Mouse (Mus musculus) kidney, adult 11 months (tissue): Measurements from ENCODE around the gene Lrrc36.

Source experiments
- DNase-seq: peaks from one replicate; pipeline ENCODE4 v3.0.0; 2022

The Lrrc36 gene

DNA sequence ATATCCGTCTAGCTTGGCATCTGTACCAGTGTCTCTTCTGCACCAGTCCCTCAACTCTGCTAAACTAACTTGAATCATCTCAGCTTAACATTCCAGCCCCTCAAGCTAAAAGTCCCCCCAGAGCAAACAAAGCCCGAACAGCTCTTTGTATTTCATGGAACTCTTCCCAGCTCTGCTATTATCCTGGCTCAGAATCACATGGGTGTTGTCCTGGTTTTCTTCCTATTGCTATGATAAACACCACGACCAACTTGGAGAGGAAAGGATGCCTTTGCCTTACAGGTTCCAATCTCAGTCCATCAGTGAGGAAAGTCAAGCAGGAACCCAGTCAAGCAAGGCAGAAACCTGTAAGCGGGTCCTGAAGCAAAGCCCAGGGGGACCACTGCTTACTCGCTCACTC is 20.1 kb downstream of the Lrrc36 start:
- no peak for DNase-seq

DNA sequence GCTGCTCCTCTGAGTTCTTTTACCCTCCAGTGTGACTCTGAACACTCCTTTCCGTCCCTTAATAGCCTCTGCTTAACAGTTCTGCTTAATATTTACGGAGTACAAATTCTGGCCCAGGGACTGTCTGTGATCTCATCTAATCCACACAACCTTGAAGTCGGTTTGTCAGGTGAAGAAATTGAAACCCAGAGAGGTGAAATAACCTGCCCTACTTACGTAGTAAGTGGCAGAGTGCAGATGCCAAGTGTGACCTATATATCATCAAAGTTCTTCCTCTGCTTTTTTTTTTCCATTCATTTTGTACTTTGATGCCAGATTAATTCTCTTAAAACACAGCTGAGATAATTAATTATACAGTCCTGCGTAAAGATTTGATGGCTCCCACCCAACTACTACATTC is 20.8 kb downstream of the Lrrc36 start:
- DNase-seq, result no peak

DNA sequence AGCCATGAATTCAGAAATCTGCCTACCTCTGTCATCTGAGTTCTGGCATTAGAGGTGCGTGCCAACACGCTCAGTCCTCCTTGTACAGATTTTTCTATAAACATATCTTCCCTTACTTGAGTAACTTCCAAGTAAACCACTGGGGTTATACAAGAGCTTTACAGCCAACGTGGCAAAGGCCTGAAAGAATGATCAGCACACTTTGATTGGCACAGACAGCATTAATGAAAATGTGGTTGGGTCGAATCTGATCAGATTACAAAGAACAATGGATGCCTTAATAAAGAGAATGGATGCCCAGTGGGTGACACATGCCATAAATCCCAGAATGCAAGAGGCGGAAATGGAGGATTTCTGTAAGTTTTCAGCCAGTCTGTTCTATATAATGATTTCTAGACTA is 22.8 kb downstream of the Lrrc36 start:
- DNase-seq, result no peak

DNA sequence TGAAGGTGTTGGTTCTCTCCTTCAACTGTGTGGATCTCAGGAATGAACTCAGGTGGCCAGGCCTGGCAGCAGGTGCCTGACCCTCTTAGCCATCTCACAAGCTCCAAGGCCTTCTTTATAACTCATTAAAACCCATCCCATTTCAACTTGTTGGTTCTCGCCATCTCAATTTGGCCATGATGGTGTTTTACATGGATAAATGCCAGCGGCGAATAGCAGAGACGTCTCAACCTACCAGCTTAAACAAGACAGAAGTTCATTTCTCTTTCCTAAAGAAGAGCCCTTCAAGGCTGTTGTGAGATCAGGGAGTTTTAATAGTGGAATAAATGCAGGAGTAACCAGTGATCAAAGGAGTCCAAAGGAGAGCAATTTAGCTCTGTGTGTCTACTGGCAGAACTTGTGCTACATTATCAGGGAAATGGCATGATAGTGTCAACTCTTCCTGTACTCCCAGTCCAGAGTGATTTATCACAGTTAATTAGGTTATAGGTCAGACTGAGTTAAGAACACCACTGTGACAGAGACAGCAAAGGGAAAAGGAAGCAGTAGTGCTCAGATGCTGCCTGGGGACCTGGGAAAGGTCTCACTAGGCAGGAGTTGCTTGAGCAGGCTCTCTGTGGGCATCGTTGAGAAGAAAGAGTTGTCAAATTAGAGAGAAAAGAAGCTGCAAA is 23.8 kb downstream of the Lrrc36 start:
- no peak for DNase-seq

DNA sequence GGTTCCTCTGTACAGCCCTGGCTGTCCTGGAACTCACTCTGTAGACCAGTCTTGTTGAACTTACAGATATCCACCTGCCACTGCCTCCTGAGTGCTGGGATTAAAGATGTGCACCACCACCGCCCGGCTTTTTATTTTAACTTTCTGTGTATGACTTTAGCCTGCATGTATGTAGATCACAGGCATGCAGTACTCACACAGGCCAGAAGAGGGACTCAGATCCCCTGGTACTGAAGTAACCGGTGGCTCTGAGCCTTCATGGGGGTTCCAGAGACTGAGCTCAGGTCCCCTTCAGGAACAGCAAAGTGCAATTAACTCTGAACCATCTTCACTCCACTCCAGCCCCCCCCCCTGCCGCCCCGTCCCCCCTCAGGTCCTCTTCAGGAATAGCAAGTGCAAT is 25.5 kb downstream of the Lrrc36 start:
- no peak for DNase-seq

DNA sequence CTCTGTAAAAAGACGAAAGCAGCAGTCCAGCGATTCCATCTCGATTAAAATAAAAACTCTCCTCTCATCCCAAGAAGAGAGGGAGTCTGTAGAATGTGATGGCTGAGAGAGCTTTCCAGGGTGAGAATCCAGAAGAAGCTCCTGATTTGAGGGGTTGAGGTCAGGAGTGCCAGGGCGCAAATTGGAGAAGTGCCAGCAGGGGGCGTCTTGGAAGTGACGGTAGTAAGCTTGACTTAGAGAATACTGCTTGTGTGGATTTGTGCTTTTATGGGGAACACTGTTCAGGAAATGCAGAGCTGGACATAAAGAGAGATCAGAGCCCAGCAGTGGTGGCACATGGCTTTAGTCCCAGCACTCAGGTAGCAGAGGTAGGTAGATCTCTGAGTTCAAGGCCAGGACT is 28.1 kb downstream of the Lrrc36 start:
- DNase-seq, result no peak

DNA sequence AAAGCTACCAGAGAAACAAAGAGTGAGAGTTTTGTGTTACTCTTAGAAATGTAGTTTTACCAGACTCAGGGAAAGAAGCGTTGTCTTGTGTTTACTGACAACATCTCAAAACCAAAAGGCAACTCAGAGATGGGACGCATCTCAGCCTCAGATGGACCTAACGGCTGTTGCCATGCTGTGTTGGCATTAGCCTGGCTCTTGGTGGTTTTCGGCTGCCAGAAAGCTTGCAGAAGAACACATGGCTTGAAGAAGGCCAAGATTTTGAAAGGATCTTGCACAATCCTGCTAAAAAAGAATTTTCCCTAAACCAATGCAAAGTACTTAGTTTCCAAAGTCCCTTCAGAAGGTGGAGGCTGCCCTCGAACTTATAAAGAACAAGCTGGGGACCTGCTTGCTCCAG is 29.3 kb downstream of the Lrrc36 start:
- DNase-seq, result no peak

DNA sequence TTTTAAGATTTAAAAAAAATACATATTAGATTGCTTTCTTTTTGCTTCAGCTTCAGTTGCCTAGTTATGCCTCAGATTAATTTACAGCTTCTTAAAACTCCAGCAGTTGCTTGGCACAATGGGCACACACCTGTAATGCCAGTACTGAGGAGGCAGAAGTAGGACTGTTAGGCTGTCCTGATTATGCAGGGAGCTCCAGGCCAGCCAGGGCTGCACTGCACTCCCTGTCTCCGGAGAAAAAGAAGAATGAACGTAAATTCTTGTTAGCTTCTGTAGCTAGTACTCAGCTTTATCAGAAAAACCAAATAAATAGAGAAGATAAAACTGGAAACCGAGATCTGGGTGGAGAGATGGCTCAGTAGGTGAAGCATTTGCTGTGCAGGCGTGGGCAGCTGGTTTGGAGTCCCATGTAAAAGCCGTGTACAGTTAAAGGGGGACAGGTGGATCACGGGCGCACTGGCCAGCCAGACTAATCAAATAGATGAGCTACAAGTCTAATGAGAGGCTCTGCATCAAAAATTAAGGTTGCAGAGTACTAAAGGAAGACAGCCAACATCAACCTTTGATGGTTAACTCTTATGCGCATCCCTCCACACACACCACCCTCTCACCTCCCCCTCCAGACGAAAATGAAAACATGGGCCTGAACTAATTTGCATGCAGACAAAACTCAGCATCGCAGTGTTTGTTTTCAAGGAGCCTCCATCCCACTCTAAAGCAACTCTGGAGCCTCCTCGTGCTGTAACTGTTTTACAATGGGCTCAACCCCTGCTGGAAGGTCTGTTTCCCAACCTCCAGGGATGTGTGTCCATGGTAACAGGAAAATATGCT is 32.1 kb downstream of the Lrrc36 start:
- no peak for DNase-seq

DNA sequence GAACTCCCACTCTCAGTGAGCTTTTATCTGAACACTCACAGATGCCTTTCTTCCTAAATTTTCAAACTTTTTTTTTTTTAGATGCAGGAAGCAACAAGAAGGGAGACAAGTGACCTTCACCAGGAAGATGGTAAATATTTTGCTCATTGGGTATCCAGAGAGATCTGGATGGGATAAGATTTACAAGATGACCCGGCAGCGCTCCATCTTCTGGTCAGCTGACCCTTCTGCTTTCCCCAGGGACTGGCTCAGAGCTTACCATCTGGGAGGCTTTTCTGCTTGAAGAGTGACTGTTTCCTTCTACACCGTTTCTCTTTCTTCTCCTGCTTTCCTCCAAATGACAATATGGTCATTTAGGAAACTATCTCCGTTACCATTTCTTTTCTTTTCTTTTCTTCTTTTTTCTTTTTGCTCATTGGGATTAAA is 32.8 kb downstream of the Lrrc36 start:
- DNase-seq, result no peak

DNA sequence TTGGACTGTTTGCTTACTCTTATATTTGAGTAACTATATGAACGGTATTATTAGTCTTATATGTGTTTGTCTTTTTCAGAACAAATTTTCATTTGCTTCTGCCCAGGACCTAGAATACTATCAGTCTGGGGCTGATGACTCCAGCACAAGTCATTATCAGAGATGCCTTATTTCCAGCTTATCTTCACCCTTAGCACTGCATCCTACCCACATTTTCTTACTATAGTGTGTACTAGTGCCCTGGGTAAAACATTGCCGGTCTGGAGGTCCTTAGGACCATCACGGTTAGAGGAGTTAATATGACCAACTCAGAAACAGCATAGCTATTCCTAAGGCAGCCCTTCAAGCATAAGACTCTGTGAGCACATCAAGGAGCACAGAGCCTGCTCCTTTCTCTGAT is 34.8 kb downstream of the Lrrc36 start:
- DNase-seq, result no peak

DNA sequence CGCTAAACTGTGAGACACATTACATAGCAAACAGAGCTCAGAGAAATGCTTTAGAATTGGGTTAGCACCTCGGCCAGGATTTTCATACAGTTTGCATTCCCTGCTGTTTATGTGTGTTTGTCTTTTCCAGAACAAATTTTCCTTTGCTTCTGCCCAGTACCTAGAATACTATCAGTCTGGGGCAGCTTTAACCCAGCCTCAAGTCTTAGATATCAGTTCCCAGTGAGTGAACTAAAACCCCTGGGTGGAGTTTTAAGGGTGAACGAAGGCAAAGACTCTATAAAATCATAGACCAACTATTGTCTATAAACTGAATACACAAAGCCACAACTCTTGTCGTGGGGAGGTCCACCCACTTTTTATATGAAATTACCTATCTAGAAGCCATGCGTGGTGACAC is 35.2 kb downstream of the Lrrc36 start:
- no peak for DNase-seq

DNA sequence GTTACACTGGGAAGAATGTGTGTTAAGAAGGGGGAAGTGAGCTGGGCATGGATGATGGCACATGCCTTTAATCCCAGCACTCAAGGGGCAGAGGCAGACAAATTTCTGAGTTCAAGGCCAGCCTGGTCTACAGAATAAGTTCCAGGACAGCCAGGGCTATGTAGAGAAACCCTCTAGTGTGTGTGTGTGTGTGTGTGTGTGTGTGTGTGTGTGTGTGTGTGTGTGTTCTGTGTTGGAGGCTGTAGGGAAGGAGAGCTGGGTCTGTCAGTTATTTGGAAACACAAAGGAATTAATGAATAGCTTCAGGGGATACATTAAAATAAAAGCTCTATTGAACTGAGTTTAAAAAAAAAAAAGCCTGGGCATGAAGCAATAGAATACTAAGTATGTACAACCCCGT is 37.6 kb downstream of the Lrrc36 start:
- no peak for DNase-seq

DNA sequence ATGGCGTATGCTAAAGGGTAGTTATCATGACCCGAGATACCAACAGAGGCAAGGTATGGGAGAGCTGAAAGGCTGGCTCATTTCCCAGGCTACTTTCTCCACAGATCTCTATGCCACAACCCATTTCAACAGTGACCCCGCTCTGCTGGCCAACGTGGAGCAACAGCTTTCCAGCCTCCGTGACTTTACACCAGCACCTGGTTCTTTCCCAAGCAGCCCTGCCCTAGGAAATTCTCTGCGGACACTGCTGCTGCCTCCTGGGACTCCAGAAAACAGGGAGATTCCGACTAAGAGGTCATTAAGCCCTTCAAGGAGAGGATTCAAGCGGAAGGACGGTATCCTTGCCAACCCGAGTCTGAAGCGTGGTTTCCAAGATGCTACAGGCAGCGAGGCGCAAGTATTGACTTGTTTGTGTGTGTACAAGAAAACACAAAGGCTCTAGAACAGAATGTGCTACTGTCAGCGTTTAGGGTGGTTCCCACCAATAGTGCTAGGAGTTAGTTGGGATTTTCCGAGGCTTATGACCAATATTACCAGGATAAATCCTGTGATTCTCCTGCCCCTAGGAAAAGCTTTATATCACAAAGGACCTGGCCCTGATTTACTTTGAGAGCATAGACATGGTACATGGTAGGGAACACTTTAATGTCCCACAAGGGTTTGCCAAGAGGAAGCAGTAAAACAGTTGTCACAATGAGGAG is 38.7 kb downstream of the Lrrc36 start:
- no peak for DNase-seq

DNA sequence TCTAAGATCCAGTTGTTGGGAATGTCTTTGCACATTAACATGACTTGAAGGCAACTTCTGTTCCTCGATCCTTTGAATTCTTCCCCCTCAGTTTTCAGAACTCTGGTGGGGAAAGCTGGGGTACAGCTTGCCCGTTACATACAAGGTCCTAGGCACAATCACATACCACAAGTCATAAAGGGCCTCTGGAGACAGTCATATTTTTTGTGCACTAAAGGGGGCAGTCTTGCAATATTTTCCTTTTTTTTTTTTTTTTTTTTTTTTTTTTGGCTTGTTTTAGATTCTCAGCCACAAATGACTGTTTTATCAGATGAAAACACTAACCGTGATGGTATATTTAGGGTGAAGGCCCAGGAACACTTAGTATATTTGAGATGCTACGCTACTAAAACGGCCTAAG is 39.9 kb downstream of the Lrrc36 start:
- DNase-seq, result no peak

DNA sequence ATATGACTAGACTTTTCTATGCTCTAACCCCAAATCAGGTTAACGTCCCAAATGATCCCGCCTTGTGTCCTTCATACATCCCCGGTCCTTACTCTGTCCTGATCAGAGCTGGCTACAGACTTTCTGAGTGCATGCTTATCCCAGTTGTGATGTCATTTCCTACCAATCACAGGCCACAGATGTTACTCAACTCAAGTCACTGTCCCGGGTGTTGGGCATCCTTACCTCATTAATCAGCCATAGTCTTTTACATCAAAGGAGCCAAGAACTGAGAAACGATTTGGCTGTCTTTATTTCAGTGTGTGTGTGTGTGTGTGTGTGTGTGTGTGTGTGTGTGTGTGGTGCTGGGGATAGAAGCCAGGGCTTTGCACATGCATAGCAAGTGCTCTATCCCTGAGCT is 40.7 kb downstream of the Lrrc36 start:
- no peak for DNase-seq

DNA sequence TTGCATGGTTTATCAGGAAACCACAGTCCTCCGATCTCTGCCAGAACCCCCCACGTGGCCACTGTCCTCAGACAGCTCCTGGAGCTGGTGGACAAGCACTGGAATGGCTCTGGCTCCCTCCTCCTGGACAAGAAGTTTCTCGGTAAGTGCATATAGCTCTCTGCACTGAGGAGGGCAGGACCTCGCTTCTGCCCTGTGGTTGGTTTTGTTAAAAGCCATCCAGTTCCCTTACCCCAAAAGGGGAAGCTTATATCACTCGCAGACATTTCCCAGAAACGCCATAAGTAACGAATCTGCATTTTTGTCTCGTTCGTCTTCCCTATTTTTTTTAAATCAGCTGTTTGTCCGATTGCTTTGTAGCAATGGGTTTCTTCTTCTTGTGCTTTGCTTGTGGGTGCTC is 41.8 kb downstream of the Lrrc36 start:
- no peak for DNase-seq

DNA sequence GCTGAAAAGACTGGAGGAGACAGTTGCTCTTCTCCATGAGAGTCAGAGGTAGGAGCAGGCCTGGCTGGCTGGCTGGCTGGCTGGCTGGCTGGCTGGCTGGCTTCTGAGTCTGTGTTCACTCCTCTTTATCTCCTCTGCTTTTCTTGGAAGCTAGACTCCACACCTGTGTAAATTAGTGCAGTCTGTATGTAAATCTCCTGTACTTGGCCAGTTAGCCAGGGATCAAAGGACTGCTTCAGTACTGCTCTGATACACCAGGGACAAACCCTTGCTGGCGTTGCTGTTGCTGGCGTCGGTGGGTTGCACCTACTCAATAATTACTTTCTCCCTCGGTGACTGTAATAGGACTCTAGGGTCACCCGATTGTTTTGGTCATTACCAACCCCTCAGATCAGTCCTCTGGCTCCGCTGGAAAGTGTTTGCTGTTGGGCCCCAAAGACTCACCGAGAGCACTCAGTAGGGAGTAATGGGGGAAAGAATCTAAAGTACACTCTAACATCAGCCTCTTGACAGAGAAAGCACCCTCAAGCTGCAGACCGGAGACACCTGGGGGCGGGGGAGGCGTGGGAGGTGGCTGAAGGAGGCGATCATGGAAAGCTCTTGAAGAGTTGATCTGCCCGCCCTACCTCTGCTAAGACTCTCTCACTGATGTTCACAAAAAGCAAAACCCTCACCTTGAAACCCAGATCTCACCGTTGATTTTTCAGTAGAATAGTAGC is 47.9 kb downstream of the Lrrc36 start:
- no peak for DNase-seq

DNA sequence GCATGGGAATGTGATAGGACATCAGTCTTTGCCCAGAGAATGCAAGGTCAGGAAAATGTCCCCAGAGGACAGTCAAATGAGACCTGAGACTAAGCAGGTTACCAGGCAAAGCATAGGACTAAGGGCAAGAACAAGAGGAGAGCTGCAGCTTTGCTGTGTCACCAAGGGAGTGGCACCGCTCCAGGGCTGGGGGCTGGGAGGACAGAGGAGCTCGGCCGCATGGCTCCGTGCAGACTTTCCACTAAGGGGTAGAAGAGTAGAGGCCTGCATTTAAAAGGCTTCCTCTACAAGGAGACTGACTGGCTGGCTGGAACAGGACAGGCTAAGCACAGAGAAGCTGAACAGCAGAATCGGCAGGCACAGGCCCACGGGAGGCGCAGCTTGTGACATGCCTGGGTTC is 51.2 kb downstream of the Lrrc36 start:
- DNase-seq, result no peak

DNA sequence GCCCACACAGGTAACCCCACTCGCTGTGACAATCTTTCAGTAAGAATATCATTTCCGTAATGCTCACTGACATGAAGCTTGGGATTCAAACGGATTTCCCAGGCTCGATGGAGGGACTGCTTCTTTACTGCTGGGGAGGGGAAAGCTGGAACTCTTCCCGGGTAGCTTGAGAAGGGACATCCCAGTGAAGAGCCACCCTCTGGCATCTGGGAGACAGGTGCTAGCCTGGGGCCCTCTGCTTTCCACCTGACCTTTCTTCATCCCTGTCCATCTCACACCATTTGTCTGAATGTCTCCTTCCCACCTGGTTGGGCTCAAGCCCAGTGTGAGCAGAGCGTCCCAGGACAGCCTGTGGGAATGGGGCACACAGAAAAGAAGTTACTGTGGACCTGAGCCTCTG is 52.9 kb downstream of the Lrrc36 start:
- DNase-seq, result no peak

DNA sequence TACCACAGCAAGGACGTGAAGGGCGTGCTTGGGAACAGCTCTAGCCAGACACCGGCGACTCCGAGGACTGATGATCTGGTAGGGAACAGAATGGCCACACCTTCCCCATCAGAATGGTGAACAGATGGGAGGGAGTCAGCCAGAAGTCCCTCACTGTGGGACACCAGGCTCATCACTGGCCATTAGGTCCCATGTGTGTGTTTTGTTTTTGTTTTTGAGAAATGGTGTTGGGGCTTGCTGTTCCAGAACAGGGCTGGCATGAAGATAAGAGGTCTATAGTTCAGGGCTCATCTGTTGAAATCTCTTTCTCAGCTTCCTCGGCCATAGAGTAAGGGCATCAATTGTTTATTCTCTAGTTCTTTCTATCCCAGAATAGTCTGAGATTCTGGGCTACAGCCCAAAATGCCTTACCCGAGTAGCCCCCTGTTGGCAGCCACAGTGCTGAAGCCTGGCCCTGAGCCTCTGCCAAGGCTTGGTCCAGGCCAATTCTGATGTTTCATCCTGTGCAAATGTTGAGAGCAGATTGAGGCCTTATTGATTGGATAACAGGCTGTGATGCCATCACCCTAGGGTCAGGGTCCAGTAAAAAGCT is 53.4 kb downstream of the Lrrc36 start:
- DNase-seq, result no peak

DNA sequence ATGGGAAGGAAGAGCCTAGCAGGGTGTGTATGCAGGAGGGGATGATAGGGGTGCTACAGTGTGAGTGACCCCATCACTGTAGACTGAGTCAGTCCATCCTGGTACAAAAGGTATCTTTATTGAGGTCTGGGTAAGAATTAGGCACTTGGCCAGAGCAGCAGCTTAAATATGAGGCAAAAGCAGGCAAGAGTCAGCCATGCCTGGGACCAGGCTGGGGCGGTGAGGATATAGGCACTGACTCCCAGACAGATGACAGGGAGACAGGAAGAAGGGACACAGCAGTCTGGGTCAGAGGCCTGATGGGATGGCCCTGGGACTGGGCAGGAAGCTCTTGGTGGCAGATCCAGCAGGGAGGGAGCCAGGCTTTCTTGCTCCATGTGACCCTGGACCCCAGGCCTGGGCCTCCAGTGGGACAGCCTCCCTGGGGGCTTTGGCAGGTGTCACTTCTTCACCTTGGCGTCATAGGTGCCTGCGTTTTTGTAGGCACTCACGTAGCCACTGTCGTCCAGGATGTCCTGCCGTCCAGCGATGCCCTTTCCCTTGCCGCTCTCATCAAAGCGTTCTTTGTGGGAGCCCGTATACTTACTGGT is 54.1 kb downstream of the Lrrc36 start:
- no peak for DNase-seq

DNA sequence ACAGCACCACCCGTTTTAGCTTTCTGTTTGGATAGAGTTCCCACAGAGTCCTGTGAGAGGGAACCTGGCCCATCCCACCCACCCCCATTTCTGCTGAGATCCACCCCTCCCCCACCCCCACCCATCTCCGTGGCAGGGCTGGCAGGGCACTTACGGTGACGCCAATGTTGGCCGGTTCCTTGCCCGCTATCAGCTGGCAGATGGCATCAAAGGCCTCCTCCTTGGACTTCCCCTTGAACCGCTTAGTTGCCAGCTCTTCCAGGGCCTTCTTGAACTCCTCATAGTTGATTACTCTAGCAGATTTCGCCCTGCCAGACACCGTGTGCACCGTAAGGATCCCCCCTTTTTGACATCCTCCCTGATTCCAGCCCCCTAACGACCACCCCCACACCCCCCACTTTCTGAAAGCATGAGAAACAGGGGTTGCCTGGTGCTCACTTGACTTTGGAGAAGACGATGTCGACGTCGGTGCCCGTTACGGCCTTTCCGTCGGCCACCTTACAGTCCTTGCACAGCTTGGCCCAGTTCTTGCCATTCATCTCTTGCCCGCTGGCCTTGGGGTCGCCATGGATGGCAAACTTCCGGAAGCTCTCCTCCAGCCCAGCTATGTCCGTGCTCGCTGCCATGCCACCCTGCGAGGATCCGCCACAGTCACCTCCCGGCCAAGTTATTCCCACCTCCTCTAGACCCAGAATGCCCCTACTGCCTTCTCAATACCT is 54.8 kb downstream of the Lrrc36 start:
- no peak for DNase-seq
